Mouse (Mus musculus) limb, embryonic 15.5 days (tissue): Measurements from ENCODE around the gene Thap12. TPM values are rescaled to one million over a fixed set of nuclear protein-coding genes. Genes with fewer than 3 reads are reported as not detected.

Experiments
- ATAC-seq: fragments of 200-750 bp; cut with Nextera tagmentation; 2 replicates; pipeline ENCODE4 v1.8.0; 2017; ENCODE audit warnings: low read depth, moderate TSS enrichment; ENCODE audit not compliant: insufficient number of reproducible peaks, low FRiP score, low TSS enrichment
- H3K27ac ChIP-seq: fragments of 300-500 bp; sonication (generic); 2 replicates; pipeline ENCODE4 v1.5.1; 2015; ENCODE audit warnings: moderate library complexity, mild to moderate bottlenecking, inconsistent platforms
- H3K27me3 ChIP-seq: fragments of 300-500 bp; sonication (generic); 2 replicates; pipeline ENCODE4 v1.6.1; 2015; ENCODE audit warnings: inconsistent platforms
- H3K36me3 ChIP-seq: fragments of 300-500 bp; sonication (generic); 2 replicates; pipeline ENCODE4 v1.6.1; 2015; ENCODE audit warnings: inconsistent platforms
- H3K4me1 ChIP-seq: fragments of 300-500 bp; sonication (generic); 2 replicates; pipeline ENCODE4 v1.6.1; 2015; ENCODE audit warnings: inconsistent platforms
- H3K4me2 ChIP-seq: fragments of 300-500 bp; sonication (generic); 2 replicates; pipeline ENCODE4 v1.6.1; 2015; ENCODE audit warnings: mild to moderate bottlenecking, inconsistent platforms
- H3K4me3 ChIP-seq: fragments of 300-500 bp; sonication (generic); 2 replicates; pipeline ENCODE4 v1.5.1; 2015; ENCODE audit warnings: mild to moderate bottlenecking, inconsistent platforms
- H3K9ac ChIP-seq: fragments of 300-500 bp; sonication (generic); 2 replicates; pipeline ENCODE4 v1.6.1; 2015; ENCODE audit warnings: inconsistent platforms
- H3K9me3 ChIP-seq: fragments of 300-500 bp; sonication (generic); 2 replicates; pipeline ENCODE4 v1.6.1; 2016; ENCODE audit warnings: inconsistent platforms
- WGBS: fragments of 180-500 bp; shearing (Covaris S2); methylation state at CpG from one replicate; pipeline ENCODE4 v1.1.7; 2015; 5-methylcytosine and 5-hydroxymethylcytosine counted together
- polyA plus RNA-seq: library from polyadenylated mRNA; unstranded; fragments of >200 nt; fragmentation: Nextera tagmentation; extraction: Ambion mirVana; gene quantifications from 2 replicates; pipeline ENCODE4 v1.2.1, GENCODE M21; 2015

Gene Thap12
- polyA plus RNA-seq, 1 experiment from 2014 or later = 57.0 TPM

DNA sequence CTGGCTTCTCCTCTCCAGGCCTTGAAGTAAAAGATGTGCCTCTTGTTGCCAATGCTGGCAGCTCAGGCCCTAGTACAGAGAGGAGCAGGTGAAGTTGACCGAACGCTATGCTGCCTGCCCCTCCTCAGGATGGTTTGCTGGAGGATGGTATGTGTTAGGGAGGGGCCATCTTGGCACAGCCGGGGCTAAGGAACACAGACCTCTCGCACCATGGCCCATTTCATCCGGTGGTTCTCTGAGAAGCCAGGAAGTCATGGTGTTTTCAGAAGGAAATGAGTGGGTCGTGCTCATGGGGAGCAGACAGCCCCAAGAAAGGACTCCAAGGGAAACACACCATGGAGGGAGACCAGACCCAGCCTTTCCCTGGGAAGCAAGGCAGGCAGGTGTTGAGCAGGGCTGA lies 64.4 kb downstream of the Thap12 start:
- Histone ChIP-seq H3K27ac (no peak overlapping the region), H3K9ac (no peak overlapping the region), H3K4me1 (peaks cover 36% of the 10 kb centered on the region), H3K4me2 (no peak overlapping the region), H3K4me3 (no peak overlapping the region), H3K27me3 (no peaks in the 10 kb centered on the region), H3K36me3 (no peaks in the 10 kb centered on the region), H3K9me3 (no peaks in the 10 kb centered on the region)
- ATAC-seq = no peak
- 55% methylated on average over 6 of the region's 6 CpGs for WGBS

Other genes starting within 250 kb of the Thap12 start
- gene Lrrc32, start 213.8 kb upstream of the Thap12 start, polyA plus RNA-seq = 8.4 and 8.8 TPM in 2 replicates
- gene Emsy, start 46.3 kb upstream of the Thap12 start, polyA plus RNA-seq = 23.8 and 25.5 TPM in 2 replicates
- 23.2 and 29.1 TPM in 2 replicates for gene Wnt11, start 132.0 kb downstream of the Thap12 start, polyA plus RNA-seq